Mouse (Mus musculus) liver, adult 2 months (tissue): ENCODE results near the gene Hao1. TPM values are rescaled to one million over a fixed set of nuclear protein-coding genes. Genes with fewer than 3 reads are reported as not detected.

Source experiments
- DNase-seq: peaks from one replicate; pipeline ENCODE4 v3.0.0-alpha.2; 2011; ENCODE audit warnings: low read depth, low spot score; ENCODE audit errors: extremely low read depth
- H3K27ac ChIP-seq: fragments of 200-500 bp; replicated peaks from 2 replicates; pipeline ENCODE4 v1.5.1; 2012; ENCODE audit warnings: low read depth, mild to moderate bottlenecking, control low read depth, inconsistent platforms, low read length; ENCODE audit not compliant: insufficient read depth
- H3K27me3 ChIP-seq: fragments of 200-500 bp; 2 replicates; pipeline ENCODE4 v1.6.1; 2012; ENCODE audit warnings: mild to moderate bottlenecking, moderate library complexity, low read length, inconsistent platforms; ENCODE audit not compliant: control insufficient read depth, insufficient read depth
- H3K36me3 ChIP-seq: fragments of 200-500 bp; 2 replicates; pipeline ENCODE4 v1.6.1; 2012; ENCODE audit warnings: low read length, inconsistent platforms; ENCODE audit not compliant: control insufficient read depth, insufficient read depth
- H3K4me1 ChIP-seq: fragments of 200-500 bp; 2 replicates; pipeline ENCODE4 v1.6.1; 2011; ENCODE audit warnings: low read length; ENCODE audit not compliant: control insufficient read depth, insufficient read depth
- H3K4me3 ChIP-seq: fragments of 200-500 bp; 2 replicates; pipeline ENCODE4 v1.5.1; 2011; ENCODE audit warnings: low read depth, mild to moderate bottlenecking, control low read depth, low read length, moderate library complexity; ENCODE audit not compliant: insufficient read depth
- H3K79me2 ChIP-seq: fragments of 200-500 bp; 2 replicates; pipeline ENCODE4 v1.6.1; 2012; ENCODE audit warnings: inconsistent platforms, mild to moderate bottlenecking, low read length, moderate library complexity; ENCODE audit not compliant: control insufficient read depth, insufficient read depth
- H3K9ac ChIP-seq: fragments of 200-500 bp; 2 replicates; pipeline ENCODE4 v1.6.1; 2012; ENCODE audit warnings: low read depth, mild to moderate bottlenecking, control low read depth, inconsistent platforms, low read length
- CTCF ChIP-seq: fragments of 200-500 bp; IDR thresholded peaks from 2 replicates; pipeline ENCODE4 v1.5.1; 2011; ENCODE audit warnings: low read depth, low read length, control low read depth
- POLR2A ChIP-seq: fragments of 200-500 bp; IDR thresholded peaks from 2 replicates; pipeline ENCODE4 v1.6.1; 2011; ENCODE audit warnings: low read length, control low read depth; ENCODE audit not compliant: insufficient read depth; ENCODE audit errors: extremely low read depth
- WGBS: fragments of 180-500 bp; shearing (Covaris S2); methylation state at CpG from one replicate; pipeline ENCODE4 v1.1.7; 2018; 5-methylcytosine and 5-hydroxymethylcytosine counted together
- polyA plus RNA-seq: library from polyadenylated mRNA; depleted of rRNA; stranded (reverse); fragments of >200 nt; gene quantifications from 2 replicates; pipeline ENCODE4 v1.2.3, GENCODE M21; 2012
- total RNA-seq: library from RNA; depleted of rRNA; stranded (reverse); fragments of >200 nt; gene quantifications from 2 replicates; pipeline ENCODE4 v1.2.3, GENCODE M21; 2014

Hao1 gene
- total and polyA plus RNA-seq, 2 experiments = 45.1 to 201 TPM

DNA sequence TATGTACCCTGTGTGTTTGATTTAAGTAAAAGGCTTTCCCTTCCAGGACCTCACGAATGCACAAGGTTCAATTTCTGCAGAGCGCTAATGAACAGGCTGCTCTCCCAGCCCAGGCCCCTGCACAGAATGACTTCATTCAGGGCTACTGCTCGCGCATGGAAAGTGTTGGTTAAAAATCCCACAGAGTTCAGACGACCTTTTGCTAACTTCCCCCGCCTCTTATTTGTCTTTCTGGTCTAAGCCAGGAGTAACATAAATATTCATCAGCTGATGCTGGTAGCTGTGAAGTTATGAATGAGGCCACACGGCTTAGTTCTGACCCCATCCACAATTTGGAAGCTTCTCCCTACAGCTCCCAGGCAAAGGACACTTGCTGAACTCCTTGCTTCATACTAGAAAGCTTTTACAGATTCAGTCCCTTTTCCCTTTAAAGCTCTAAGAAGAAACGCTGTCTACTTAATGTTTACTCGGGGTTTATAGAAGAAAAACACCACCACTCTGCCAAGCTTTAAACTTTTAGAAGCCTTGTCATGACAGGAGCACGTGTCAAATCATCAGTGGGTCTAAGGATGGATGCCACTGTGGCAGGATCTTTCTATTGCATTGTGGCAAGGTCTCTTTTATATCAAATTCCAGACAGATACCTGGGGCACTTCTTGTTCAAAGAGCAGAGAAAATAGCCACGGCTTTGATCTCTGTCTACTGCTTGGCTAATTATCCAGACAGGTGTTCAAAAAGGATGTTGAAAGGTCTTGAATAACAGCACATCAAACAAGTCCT lies 67.9 kb downstream of the Hao1 start:
- H3K9ac ChIP-seq = no peak overlapping the region
- no peak for DNase-seq
- no peak overlapping the region for H3K4me3 ChIP-seq
- TF ChIP-seq CTCF (no peak), POLR2A (no peak)
- no peaks in the 10 kb centered on the region for H3K27me3 ChIP-seq
- no peak overlapping the region for H3K27ac ChIP-seq
- H3K4me1 ChIP-seq = no peaks in the 10 kb centered on the region
- no peaks in the 10 kb centered on the region for H3K36me3 ChIP-seq
- WGBS = 51% methylated on average over 11 of the region's 11 CpGs
- H3K79me2 ChIP-seq = no peaks in the 10 kb centered on the region

DNA sequence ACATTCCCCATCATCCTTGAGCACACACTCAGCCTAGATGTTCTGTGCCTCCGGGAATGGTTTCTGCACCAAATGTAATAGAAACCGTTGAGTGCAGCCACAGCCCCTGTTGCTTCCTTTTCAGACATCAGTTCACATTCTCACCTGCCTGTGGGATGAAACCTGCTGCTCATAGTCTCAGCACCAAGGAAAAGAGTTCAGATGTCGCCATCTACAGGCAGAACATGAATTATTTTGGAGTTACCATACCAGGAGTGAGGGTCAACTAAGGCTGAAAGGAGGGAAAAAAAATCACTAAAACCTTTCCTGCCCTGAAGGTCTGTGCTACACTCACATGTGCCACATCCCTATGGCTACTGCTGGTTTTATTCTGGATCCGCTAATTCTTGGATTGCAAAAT lies 71.5 kb downstream of the Hao1 start:
- DNase-seq = no peak
- Histone ChIP-seq H3K79me2 (no peaks in the 10 kb centered on the region), H3K36me3 (no peaks in the 10 kb centered on the region), H3K27ac (no peak overlapping the region), H3K9ac (no peak overlapping the region), H3K4me1 (no peaks in the 10 kb centered on the region), H3K27me3 (no peaks in the 10 kb centered on the region), H3K4me3 (no peak overlapping the region)
- WGBS = 34% methylated on average over 4 of the region's 4 CpGs
- TF ChIP-seq POLR2A = no peak
- TF ChIP-seq CTCF = 0 out of 2 replicates have a peak, but pooled peaks have one; percentile 18

- TF ChIP-seq POLR2A (no peak), CTCF (peak; percentile 59; the same call in 1 of the 2 replicates)
- 13% methylated on average over 8 of the region's 8 CpGs for WGBS
- DNase-seq = no peak
- Histone ChIP-seq H3K36me3 (no peaks in the 10 kb centered on the region), H3K4me1 (no peaks in the 10 kb centered on the region), H3K27ac (no peak overlapping the region), H3K79me2 (no peaks in the 10 kb centered on the region), H3K9ac (no peak overlapping the region), H3K27me3 (no peaks in the 10 kb centered on the region), H3K4me3 (no peak overlapping the region)
Measured at GRCm38 (mm10) chr2:134481759-134482158, 72.4 kb downstream of the Hao1 start.

- Histone ChIP-seq H3K27me3 (no peaks in the 10 kb centered on the region), H3K27ac (no peak overlapping the region), H3K4me1 (no peaks in the 10 kb centered on the region), H3K79me2 (no peaks in the 10 kb centered on the region), H3K36me3 (no peaks in the 10 kb centered on the region), H3K4me3 (no peak overlapping the region), H3K9ac (no peak overlapping the region)
- no peak for DNase-seq
- WGBS = 94% methylated on average over 6 of the region's 6 CpGs
- TF ChIP-seq CTCF (no peak), POLR2A (no peak)
Measured at GRCm38 (mm10) chr2:134481174-134481573, 73.0 kb downstream of the Hao1 start.

- H3K4me1 ChIP-seq = no peaks in the 10 kb centered on the region; the same call in 1 of the 2 replicates
- H3K4me3 ChIP-seq = no peak overlapping the region
- no peak overlapping the region for H3K9ac ChIP-seq
- H3K27ac ChIP-seq = no peak overlapping the region
- TF ChIP-seq CTCF = no peak
- no peak for TF ChIP-seq POLR2A
- no peaks in the 10 kb centered on the region for H3K27me3 ChIP-seq
- H3K79me2 ChIP-seq = no peaks in the 10 kb centered on the region
- WGBS = 74% methylated on average over 2 of the region's 2 CpGs
- no peaks in the 10 kb centered on the region for H3K36me3 ChIP-seq
- no peak for DNase-seq
Measured at GRCm38 (mm10) chr2:134465132-134465531, 89.0 kb downstream of the Hao1 start.

DNA sequence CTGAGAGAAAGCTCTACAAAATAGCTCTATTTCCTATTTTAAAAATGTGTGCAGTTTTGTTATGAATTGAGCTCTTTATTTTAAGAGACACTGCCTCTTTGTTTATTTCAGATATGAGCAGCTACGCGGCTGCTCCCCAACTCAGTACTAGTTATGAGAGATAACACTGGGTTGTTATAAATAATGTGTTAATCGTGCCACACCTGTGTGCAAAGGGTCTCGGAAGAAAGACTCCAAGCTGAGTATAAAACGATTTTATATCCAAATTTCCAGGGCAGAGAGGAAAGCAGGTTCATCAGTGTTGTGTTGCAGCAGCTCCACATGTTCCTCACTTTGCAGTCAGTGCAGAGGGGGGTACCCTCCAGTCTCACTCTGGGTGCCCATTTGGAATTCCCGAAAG lies 91.8 kb downstream of the Hao1 start:
- Histone ChIP-seq H3K4me1 (no peaks in the 10 kb centered on the region; the same call in 1 of the 2 replicates), H3K9ac (no peak overlapping the region), H3K4me3 (no peak overlapping the region), H3K27me3 (no peaks in the 10 kb centered on the region), H3K27ac (no peak overlapping the region), H3K79me2 (no peaks in the 10 kb centered on the region), H3K36me3 (no peaks in the 10 kb centered on the region)
- WGBS = 73% methylated on average over 6 of the region's 6 CpGs
- no peak for TF ChIP-seq POLR2A
- no peak for TF ChIP-seq CTCF
- no peak for DNase-seq
